Mouse (Mus musculus) bone marrow macrophage, adult 2 months (primary cell): Measurements from ENCODE around the gene Myrip. TPM values are rescaled to one million over a fixed set of nuclear protein-coding genes. Genes with fewer than 3 reads are reported as not detected.
"Not testable (repeated sequence)": the region's sequence is repeated elsewhere in the genome, so short reads cannot be mapped to it uniquely, and the experiment has no call there.

Source experiments
- H3K27ac ChIP-seq: 2 replicates; pipeline ENCODE4 v1.5.1; 2012; ENCODE audit warnings: low read depth, low read length; ENCODE audit not compliant: insufficient read depth
- H3K4me1 ChIP-seq: 2 replicates; pipeline ENCODE4 v1.6.1; 2012; ENCODE audit warnings: low read length; ENCODE audit not compliant: control insufficient read depth, insufficient read depth
- H3K4me3 ChIP-seq: 2 replicates; pipeline ENCODE4 v1.5.1; 2012; ENCODE audit warnings: mild to moderate bottlenecking, low read length, moderate library complexity; ENCODE audit not compliant: insufficient read depth
- CTCF ChIP-seq: IDR thresholded peaks from 2 replicates; pipeline ENCODE4 v1.5.1; 2012; ENCODE audit warnings: low read depth, mild to moderate bottlenecking, low read length, moderate library complexity
- POLR2A ChIP-seq: IDR thresholded peaks from 2 replicates; pipeline ENCODE4 v1.6.1; 2012; ENCODE audit warnings: mild to moderate bottlenecking, low read depth, low read length, borderline replicate concordance
- polyA plus RNA-seq: library from polyadenylated mRNA; stranded (reverse); fragments of >200 nt; gene quantifications from 2 replicates; pipeline ENCODE4 v1.2.4, GENCODE M21; 2012; ENCODE audit not compliant: missing spikeins, insufficient read depth, insufficient read length

The Myrip gene
- polyA plus RNA-seq, 1 experiment = not detected

DNA sequence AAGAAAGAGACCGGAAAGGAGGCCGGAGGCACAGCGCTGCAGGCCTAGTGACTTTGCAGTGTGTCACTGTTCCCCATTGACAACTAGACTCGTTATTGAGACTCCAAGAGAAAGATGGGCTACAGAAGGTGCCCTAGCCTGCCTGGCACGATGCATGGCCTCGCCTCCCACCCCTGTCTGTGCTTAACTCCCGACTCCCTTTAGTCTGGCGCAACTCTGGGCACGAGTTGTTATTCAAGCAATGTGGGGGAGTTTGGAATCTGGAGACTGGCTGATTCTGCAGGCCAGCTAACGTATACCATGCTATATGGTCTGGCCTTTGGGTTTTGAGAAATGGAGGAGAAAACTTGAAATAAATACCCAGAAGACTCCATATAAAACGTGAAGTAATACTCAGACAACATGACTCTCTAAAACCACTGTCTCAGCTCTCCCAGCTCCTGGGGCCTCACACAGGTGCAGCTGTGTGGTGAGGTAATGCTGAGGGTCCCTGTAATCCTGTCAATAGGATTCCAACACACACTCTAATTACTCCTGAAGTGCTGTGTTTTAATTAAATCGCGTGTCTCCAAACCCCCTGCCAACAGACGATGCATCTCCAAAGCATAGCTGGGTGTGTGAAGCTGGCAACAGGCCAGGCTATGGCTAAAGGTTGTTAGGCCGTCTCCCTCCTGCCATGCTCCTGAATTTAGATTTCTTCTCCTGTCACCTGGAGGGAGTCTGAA is 21.6 kb downstream of the Myrip start:
- no peak overlapping the region for H3K27ac ChIP-seq
- no peaks in the 10 kb centered on the region for H3K4me1 ChIP-seq
- H3K4me3 ChIP-seq = no peak overlapping the region
- TF ChIP-seq POLR2A (no peak), CTCF (no peak)

DNA sequence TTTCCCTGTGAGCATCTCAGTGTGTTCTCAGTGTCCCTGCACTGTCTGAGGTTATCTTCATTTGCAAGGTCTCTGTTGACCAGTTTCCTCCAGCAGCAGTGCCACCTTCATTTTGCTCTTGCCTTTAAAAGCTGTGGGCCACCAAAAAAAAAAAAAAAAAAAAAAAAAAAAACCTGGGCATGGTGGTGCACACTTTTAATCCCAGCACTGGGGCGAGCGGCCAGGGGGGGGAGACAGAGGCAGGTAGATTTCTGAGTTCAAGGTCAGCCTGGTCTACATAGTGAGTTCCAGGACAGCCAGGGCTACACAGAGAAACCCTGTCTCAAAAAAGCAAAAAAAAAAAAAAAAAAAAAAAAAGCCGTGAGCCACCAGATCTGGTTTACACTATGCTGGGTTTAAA is 29.7 kb downstream of the Myrip start:
- not testable (repeated sequence) for H3K4me3 ChIP-seq, H3K27ac ChIP-seq, H3K4me1 ChIP-seq

DNA sequence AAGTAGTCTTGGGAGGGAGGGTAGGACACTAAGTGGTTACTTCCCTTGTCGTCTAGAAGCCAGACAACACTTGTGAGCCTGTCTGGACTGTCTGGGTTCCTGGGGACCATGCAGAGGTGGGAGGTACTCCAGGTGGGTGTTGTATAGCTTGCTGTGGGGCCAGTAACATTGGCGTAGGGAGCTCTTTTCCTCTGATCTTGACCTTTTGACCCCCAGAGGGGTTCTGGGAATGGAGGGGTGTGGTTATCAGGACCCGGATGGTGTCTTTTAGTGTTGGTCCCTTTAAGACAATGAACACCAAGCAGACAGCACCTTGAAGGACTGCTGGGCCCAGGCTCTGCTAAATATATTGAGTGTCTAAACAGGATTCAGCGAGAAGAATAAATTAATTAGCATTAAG is 36.9 kb downstream of the Myrip start:
- Histone ChIP-seq H3K4me3 (no peak overlapping the region), H3K4me1 (peaks cover 9% of the 10 kb centered on the region), H3K27ac (no peak overlapping the region)
- no peak for TF ChIP-seq POLR2A
- TF ChIP-seq CTCF = no peak

DNA sequence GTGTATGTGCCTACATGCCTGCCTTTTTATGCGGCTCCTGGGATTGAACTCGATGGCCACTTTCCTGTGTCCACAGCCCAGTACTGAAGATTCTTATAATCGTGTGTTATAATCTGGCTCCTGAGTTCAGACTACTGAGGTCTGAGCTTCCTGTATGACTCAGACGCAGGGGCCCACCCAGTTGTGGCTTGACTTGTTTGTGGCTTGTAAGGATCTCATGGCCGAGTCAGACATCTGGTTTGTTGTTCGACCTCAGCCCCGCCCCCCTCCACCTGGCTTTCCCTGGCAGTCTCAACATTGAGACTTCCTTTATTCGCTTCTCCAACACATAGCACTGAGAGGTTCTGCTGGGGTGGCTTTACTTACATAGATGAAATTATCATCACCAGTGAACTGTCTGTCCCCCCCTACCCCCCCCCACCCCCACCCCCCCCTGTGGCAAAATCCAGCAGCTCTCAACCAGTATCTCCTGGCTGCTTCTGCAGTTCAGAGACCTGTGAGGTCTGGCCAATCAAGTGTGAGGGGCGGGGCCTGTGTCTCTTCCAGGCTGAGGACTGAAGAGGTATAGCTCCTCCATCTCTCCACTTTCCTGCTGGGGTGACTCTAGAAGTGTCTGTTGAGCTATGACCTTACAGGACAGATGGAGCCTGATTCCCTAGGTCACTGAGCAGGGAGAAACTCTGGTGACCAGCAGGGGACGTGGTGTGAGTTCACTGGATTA is 38.8 kb downstream of the Myrip start:
- peaks cover 9% of the 10 kb centered on the region for H3K4me1 ChIP-seq
- TF ChIP-seq CTCF = no peak
- TF ChIP-seq POLR2A = no peak
- H3K27ac ChIP-seq = no peak overlapping the region
- H3K4me3 ChIP-seq = no peak overlapping the region

DNA sequence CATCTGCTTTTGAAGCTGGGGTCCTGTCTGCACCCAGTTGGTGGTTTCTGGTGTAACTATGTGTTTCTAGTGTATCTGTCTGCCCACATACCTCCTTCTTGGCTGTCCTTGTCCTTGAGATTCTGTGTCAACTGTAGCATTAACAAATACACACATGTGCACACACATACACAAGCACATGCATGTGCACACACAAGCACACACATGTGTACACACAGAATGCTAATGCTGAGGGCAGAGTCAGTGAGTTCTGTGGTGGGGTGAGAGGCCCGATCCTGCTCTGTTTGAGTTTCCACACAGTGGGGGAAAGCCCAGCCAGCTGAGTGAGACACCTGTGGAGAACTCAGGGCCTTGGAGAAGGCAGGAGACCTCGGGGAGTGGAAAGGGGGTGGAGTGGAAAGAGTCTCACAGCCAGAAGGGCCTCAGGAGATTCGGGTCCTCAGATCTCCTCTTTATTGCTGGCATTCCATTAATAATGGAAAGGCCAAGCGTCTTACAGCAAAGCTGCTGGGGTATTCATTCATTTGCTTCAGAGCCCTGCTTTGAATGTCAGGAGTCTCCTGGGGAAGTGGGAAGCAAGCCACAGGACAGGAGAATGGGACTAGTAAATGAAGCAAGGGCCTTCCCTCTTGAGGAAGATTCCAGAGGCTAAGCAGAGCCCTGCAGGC is 41.9 kb downstream of the Myrip start:
- Histone ChIP-seq H3K4me1 (peaks cover 9% of the 10 kb centered on the region), H3K27ac (no peak overlapping the region), H3K4me3 (no peak overlapping the region)
- TF ChIP-seq CTCF = no peak
- no peak for TF ChIP-seq POLR2A

DNA sequence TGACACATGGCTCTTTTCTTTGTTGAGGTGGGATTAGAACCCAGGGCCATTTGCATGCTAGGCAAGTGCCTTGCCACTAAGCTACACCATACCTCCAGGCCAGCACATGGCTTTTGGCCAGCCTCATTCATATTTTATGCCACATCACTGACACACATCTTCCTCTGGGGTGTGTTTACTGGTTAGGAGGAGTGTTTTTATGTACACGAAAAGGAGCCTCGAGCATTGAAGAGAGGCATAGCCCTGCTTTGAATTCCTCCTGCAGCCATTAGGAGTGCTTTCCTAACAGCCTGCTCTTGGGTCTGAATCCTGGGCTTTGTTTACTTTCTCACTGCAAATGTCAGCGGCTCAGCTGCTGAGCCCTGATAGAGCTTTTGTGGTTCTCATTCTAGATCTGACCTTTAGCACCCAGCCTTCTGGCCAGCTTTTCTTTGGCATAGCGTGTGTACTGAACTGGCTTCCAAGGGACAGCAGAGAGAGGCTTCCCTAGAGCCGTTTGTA is 44.4 kb downstream of the Myrip start:
- TF ChIP-seq CTCF (no peak), POLR2A (no peak)
- H3K4me1 ChIP-seq = no peaks in the 10 kb centered on the region
- no peak overlapping the region for H3K4me3 ChIP-seq
- no peak overlapping the region for H3K27ac ChIP-seq

DNA sequence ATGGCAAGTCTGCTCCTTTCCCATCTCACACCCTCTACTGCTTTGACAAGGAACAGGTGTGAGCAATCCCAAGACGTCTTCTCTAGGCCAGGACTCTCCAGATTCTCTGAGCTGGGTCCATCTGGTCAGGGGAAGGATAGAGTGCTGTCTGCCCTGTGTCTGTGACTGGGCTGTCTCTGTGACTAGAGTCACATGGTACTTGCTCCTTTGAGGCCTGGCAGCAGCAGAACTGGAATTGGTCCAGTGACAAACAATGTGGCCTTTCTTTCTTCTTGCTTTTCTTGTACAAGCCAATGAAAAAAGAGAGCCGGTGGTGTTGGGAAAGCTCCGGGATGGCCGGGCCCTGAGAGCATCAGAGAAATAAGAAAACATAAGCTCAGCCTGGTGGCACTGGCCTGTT is 47.8 kb downstream of the Myrip start:
- TF ChIP-seq CTCF = no peak
- TF ChIP-seq POLR2A = no peak
- H3K4me3 ChIP-seq = no peak overlapping the region
- H3K27ac ChIP-seq = no peak overlapping the region
- H3K4me1 ChIP-seq = no peaks in the 10 kb centered on the region

DNA sequence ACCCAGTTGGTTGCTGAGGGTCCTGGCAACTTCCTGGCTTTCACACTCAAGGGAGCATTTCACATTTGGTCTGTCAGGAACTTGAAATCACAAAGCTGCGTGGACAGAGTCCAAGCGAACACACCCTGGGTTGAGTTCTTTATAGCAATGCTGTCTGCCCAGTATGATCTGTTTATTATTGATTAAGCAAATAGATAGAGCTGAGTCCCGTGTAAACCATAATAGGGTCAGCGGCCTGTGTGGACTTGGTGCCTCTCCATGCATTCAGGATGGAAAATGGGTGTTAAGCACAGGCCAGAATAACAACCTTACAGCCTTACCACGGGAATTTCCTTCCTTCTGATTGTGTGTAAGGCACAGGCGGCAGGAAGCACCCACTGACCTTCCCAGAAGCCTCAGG is 49.0 kb downstream of the Myrip start:
- no peak overlapping the region for H3K4me3 ChIP-seq
- TF ChIP-seq CTCF (no peak), POLR2A (no peak)
- H3K4me1 ChIP-seq = no peaks in the 10 kb centered on the region
- H3K27ac ChIP-seq = no peak overlapping the region

DNA sequence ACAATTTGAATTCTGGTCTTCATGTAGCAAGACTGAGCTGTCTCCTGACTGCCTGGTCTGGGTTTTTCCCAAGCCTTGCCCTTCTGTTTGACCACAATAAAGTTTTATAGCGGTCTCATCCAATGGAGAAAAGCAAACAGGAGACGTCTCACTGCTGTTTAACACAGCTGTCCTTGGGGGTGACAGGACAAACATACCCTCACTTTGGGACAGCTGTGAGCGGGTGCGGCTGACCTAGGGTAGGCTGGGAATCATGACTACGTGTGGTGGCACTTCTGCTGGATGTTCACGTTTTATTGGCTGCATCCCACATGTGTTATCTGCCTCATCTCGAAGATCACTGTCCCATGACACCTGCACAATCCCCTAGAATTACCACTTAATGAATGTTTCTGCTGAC is 49.7 kb downstream of the Myrip start:
- Histone ChIP-seq H3K27ac (no peak overlapping the region), H3K4me1 (no peaks in the 10 kb centered on the region), H3K4me3 (no peak overlapping the region)
- no peak for TF ChIP-seq CTCF
- TF ChIP-seq POLR2A = no peak

DNA sequence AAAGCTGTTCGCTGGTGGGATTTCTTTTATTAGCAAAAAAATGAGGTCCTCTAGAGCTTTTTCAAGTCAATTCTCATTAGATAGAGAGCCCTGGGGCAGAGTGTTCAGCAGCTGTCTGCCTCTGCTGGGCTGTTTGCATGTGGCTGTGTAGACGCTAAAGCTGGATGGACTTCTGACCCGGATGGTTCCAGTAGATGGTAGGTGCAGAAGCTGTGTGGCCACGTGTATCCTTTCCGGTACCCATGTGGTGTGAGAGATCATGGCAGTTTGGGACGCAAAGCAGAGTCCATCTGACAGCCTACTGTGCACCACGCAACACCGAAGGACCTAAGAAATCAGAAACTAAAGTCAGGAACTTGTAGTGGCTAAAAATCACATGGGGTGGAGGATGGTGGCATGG is 50.2 kb downstream of the Myrip start:
- no peak for TF ChIP-seq CTCF
- TF ChIP-seq POLR2A = no peak
- Histone ChIP-seq H3K4me3 (no peak overlapping the region), H3K4me1 (no peaks in the 10 kb centered on the region), H3K27ac (no peak overlapping the region)
